Mouse (Mus musculus) heart, embryonic 13.5 days (tissue): Measurements from ENCODE around the gene Vti1a. TPM values are rescaled to one million over a fixed set of nuclear protein-coding genes. Genes with fewer than 3 reads are reported as not detected.

ENCODE experiments used
- ATAC-seq: fragments of 200-750 bp; cut with Nextera tagmentation; 2 replicates; pipeline ENCODE4 v1.8.0; 2017; ENCODE audit warnings: moderate TSS enrichment; ENCODE audit not compliant: insufficient number of reproducible peaks, low FRiP score, low TSS enrichment; ENCODE audit errors: extremely low read depth
- H3K27ac ChIP-seq: fragments of 300-500 bp; sonication (generic); replicated peaks from 2 replicates; pipeline ENCODE4 v1.5.1; 2015; ENCODE audit warnings: moderate library complexity, mild to moderate bottlenecking, inconsistent platforms
- H3K27me3 ChIP-seq: fragments of 300-500 bp; sonication (generic); replicated peaks from 2 replicates; pipeline ENCODE4 v1.6.1; 2015; ENCODE audit warnings: mild to moderate bottlenecking, inconsistent platforms
- H3K36me3 ChIP-seq: fragments of 300-500 bp; sonication (generic); 2 replicates; pipeline ENCODE4 v1.6.1; 2015; ENCODE audit warnings: mild to moderate bottlenecking, inconsistent platforms
- H3K4me1 ChIP-seq: fragments of 300-500 bp; sonication (generic); 2 replicates; pipeline ENCODE4 v1.6.1; 2015; ENCODE audit warnings: inconsistent platforms
- H3K4me2 ChIP-seq: fragments of 300-500 bp; sonication (generic); 2 replicates; pipeline ENCODE4 v1.6.1; 2015; ENCODE audit warnings: inconsistent platforms, mild to moderate bottlenecking, moderate library complexity
- H3K4me3 ChIP-seq: fragments of 300-500 bp; sonication (generic); 2 replicates; pipeline ENCODE4 v1.5.1; 2015; ENCODE audit warnings: moderate library complexity, mild to moderate bottlenecking, inconsistent platforms
- H3K9ac ChIP-seq: fragments of 300-500 bp; sonication (generic); 2 replicates; pipeline ENCODE4 v1.6.1; 2015; ENCODE audit warnings: inconsistent platforms, mild to moderate bottlenecking, moderate library complexity
- H3K9me3 ChIP-seq: fragments of 300-500 bp; sonication (generic); 2 replicates; pipeline ENCODE4 v1.6.1; 2016; ENCODE audit warnings: inconsistent platforms
- WGBS: fragments of 180-500 bp; shearing (Covaris S2); methylation state at CpG from one replicate; pipeline ENCODE4 v1.1.7; 2015; ENCODE audit warnings: mixed read lengths; 5-methylcytosine and 5-hydroxymethylcytosine counted together
- polyA plus RNA-seq: library from polyadenylated mRNA; unstranded; fragments of >200 nt; fragmentation: Nextera tagmentation; extraction: Ambion mirVana; gene quantifications from 2 replicates; pipeline ENCODE4 v1.2.1, GENCODE M21; 2015

Gene Vti1a
- polyA plus RNA-seq, 1 experiment from 2014 or later: 14.7 TPM

DNA sequence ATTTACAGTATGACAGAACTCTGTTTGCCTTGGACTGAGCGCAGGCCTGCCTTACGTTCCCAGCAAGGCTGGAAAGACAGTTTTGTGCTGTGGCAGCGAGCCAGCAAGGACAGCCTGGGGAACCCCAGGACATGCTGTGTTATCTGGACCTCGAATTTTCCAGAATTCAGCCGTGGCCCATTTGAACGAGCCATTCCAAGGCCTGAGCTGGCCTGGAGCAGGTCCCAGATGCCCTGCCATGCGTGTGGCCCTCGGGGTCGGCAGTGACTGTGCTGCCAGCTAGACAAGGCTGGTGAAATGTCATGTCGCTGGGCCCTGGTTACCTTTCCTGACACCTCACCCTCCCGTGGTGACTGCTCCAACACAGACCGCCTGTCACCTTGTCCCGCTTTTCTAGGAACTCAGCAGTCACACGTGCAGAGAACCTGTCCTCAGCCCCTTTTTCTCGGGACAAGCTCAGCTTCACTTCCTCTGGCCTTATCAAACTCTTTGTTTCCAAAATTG, 247.1 kb downstream of the Vti1a start:
- Histone ChIP-seq H3K4me1 (peaks cover 73% of the 10 kb centered on the region), H3K27me3 (no peaks in the 10 kb centered on the region; the same call in 1 of the 2 replicates), H3K36me3 (no peaks in the 10 kb centered on the region), H3K27ac (peak overlapping the region; percentile 84), H3K9me3 (no peaks in the 10 kb centered on the region), H3K4me2 (peak overlapping the region; percentile 43), H3K4me3 (no peak overlapping the region), H3K9ac (peak overlapping the region; percentile 5)
- 21% methylated on average over 15 of the region's 15 CpGs for WGBS
- ATAC-seq: peak; percentile 75; the same call in 1 of the 2 replicates

DNA sequence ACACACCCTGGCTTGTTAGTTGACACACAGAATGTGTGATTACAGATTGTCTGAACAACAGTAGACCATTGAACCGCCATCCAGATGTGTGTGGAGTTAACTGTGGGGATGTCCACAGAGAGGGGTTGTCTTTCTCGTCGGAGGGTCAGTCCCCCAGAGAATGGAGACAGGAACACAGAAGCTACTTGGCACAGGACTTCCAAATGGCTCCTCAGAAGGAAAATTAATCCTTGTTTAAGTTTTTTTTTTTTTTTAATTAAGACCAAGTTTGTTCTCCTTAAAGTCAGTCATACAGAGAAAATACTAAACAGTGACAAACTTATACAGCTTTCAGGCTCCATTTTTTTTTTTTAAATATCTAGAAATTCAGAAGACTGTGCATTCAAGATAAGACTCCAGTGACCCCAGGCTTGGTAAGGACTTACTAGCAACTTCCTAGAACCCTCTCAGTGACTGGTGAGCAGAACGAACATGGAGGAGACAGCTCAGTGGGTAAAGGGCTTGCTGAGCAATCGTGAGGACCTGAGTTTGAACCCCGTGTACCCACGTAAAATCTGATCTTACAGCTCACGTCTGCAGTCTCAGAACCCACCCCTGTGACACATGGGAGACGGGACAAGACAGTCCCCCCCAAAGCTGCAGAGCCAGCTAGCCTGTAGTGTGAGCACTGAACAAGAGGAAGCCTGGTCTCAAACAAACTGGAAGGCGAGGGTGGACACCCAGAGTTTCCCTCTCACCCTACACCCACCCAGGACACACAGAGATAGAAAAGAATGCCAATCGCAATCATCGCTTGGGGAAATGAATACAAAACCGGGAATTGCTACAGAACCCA, 248.2 kb downstream of the Vti1a start:
- H3K4me1 ChIP-seq: peaks cover 83% of the 10 kb centered on the region
- peak overlapping the region; percentile 84 for H3K27ac ChIP-seq
- ATAC-seq: no peak

DNA sequence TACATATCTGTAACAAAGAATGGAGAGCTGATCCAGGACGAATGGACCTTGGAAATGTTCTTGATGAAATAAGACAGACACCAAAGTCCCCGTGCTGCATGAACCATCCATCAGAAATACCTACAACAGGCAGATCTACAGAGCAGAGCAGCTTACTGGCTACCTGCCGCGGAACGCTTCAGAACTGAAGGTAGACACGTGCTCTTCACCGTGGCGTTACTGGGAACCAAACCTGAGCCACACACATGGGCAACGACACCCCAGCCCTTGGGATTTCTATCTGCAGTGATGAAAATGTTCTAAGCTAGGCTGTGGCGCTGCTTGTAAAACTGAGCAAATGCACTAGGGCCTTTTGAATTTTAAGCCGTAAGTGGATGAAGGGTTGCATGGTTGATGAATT, 249.0 kb downstream of the Vti1a start:
- H3K9me3 ChIP-seq: no peaks in the 10 kb centered on the region
- WGBS: 77% methylated on average over 11 of the region's 11 CpGs
- peaks cover 87% of the 10 kb centered on the region for H3K4me1 ChIP-seq

More for the DNA sequence above, 248.2 kb downstream of the Vti1a start:
- H3K36me3 ChIP-seq: no peaks in the 10 kb centered on the region
- H3K9me3 ChIP-seq: no peaks in the 10 kb centered on the region
- H3K27me3 ChIP-seq: no peaks in the 10 kb centered on the region; the same call in 1 of the 2 replicates
- peak overlapping the region; percentile 5; the same call in 1 of the 2 replicates for H3K9ac ChIP-seq
- H3K4me2 ChIP-seq: peak overlapping the region; percentile 43; the same call in 1 of the 2 replicates
- no peak overlapping the region for H3K4me3 ChIP-seq
- 80% methylated on average over 13 of the region's 13 CpGs for WGBS

DNA sequence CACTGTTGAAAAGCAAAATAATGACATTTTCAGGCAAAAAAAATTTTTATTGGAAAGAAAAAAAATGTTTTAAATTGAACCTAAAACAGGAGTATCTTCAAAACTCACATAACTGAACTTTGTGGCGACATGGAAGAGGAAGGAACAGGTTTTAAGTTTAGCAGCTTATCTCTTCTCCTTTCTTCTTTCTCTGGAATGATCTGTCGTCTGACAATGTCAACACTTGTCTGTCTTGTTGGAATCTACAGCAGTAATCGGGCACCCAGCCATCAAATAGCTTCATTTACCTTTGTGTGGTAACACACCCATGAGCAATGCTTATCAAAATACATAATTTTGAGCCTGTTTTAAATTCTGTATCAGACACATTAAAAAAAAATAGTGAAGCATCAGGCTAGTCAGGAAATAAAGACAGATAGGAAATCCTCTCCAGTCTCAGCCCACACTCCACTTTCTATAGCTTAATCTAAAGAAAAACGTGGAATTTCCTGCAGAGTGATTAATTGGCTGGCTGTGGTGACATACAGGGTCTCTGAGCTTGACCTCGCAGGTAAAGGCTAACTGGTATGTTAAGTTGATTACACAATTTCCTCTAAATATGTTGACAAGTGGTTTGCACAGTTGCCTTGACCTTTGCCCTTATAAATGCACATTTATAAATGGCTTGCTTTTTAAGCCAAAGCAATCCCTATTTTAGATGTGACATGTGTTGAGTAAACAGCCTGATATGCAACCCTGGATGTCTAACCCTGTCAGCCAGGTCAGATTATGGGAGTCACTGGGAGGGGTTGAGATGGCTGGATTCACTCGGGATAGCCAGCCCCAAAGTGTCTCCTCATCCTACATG, 249.7 kb downstream of the Vti1a start:
- H3K4me3 ChIP-seq: no peak overlapping the region
- no peaks in the 10 kb centered on the region for H3K36me3 ChIP-seq
- H3K4me2 ChIP-seq: no peak overlapping the region
- no peaks in the 10 kb centered on the region; the same call in 1 of the 2 replicates for H3K27me3 ChIP-seq
- ATAC-seq: no peak
- 35% methylated on average over 6 of the region's 6 CpGs for WGBS
- no peaks in the 10 kb centered on the region for H3K9me3 ChIP-seq
- no peak overlapping the region for H3K27ac ChIP-seq
- H3K4me1 ChIP-seq: peaks cover 93% of the 10 kb centered on the region
- no peak overlapping the region for H3K9ac ChIP-seq

More for the DNA sequence above, 249.0 kb downstream of the Vti1a start:
- H3K4me3 ChIP-seq: no peak overlapping the region
- H3K9ac ChIP-seq: no peak overlapping the region
- ATAC-seq: no peak
- H3K27me3 ChIP-seq: no peaks in the 10 kb centered on the region; the same call in 1 of the 2 replicates
- H3K27ac ChIP-seq: no peak overlapping the region
- H3K4me2 ChIP-seq: no peak overlapping the region
- no peaks in the 10 kb centered on the region for H3K36me3 ChIP-seq

DNA sequence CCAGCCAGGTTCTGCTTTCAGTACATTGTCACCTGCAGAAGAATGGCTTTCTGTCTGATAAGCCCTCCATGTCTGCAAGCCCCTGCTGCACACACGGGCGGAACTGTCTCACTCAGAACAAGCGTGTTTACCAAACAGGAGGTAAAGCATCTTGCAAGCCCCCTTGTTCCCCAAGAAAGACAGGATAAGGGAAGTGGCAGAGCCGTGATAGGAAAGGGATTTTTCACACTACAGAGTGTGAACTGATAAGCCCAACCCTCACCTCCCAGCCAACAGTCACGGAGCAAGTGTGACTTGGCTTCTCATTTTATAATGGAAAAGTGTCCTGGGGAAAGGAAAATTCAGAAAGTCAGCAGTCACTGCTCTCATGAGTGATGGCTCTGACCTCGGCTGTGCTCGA, 253.0 kb downstream of the Vti1a start:
- Histone ChIP-seq H3K36me3 (no peaks in the 10 kb centered on the region), H3K27ac (peak overlapping the region; percentile 37), H3K9me3 (no peaks in the 10 kb centered on the region), H3K4me1 (peaks cover 86% of the 10 kb centered on the region), H3K4me2 (0 out of 2 replicates have a peak overlapping the region, but pooled peaks have one; percentile 0), H3K4me3 (no peak overlapping the region), H3K9ac (no peak overlapping the region), H3K27me3 (no peaks in the 10 kb centered on the region)
- no peak for ATAC-seq
- WGBS: 12% methylated on average over 7 of the region's 7 CpGs

DNA sequence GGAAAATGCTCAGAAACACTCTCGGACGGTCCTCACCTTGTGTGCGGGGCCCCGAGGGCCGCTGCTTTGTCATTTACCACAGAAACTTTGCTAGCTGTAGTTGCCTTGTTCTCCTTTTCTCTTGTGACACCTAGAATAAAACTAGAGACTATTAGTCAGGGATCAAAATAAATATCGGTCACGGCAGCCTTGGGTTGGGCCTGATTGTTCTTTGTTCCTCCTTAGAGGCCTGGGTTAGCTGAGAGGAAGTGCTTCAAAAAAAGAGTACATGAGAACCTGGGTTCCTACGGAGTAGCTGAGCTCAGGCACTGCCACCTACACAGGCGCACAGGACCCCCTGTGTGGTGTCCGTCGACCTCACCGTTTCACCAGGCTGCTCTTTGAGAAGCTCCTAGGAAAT, 253.8 kb downstream of the Vti1a start:
- H3K4me2 ChIP-seq: no peak overlapping the region
- 0 out of 2 replicates have a peak overlapping the region, but pooled peaks have one; percentile 59 for H3K27ac ChIP-seq
- WGBS: 82% methylated on average over 12 of the region's 12 CpGs
- no peak overlapping the region for H3K9ac ChIP-seq
- no peak for ATAC-seq
- no peak overlapping the region for H3K4me3 ChIP-seq
- H3K9me3 ChIP-seq: no peaks in the 10 kb centered on the region
- no peaks in the 10 kb centered on the region for H3K27me3 ChIP-seq
- peaks cover 80% of the 10 kb centered on the region for H3K4me1 ChIP-seq
- H3K36me3 ChIP-seq: no peaks in the 10 kb centered on the region

DNA sequence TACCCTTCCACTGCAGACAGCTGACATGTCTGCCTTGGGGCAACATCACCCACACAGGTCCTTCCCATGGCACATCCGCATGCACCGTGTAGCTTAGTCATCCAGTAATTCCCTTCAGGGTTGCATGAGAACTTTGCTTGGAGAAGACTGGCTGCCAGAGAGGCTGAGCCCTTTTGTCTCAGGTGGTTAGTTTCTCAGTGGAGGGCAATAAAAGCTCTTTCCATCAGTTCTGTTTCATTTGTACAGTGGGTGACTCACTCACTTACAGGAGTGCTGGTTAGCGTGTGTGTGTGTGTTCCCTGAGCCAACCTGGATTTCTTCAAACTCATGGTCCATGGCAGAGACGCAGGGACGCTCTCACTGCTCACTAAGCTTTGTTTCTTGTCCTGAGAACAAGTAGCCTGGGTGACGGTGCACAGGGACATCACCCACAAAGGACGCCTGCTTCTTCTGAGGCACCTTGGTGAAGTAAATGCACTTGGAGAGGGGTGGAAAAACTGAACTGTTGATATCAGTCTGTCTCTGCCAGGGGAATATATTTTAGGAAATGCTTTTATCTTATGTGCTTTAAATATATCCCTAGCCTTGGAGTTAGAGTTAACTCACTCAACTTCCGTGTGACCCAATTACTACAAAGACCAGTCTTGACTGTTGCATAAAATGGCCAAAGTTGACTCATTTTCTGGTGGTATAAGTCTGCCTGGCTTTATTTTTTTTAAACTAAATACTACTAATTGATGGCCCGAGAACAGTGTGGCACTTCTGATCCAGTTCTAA, 254.6 kb downstream of the Vti1a start:
- H3K4me1 ChIP-seq: peaks cover 72% of the 10 kb centered on the region
- peak overlapping the region; percentile 59 for H3K27ac ChIP-seq

DNA sequence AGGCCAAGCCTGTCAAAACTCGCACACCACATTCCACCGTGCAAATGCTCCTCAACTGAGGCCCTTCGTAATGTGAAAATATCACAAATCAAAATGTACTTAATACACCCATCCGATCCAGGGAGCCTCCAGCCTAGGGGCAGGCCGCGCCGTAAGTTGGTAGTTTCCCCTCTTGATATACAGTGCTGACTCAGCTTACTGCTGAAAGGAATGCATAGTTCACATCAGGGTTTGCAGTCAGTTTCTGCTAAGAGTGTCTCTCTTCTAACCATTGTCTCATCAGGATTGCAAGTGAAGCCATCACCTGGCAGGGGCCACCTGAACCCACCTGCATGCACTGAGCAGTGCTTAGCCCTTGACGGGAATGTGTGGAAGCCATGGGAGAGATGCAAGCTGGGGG, 255.4 kb downstream of the Vti1a start:
- Histone ChIP-seq H3K9me3 (no peaks in the 10 kb centered on the region), H3K4me1 (peaks cover 64% of the 10 kb centered on the region), H3K9ac (no peak overlapping the region), H3K36me3 (no peaks in the 10 kb centered on the region), H3K27me3 (no peaks in the 10 kb centered on the region), H3K4me3 (no peak overlapping the region), H3K4me2 (no peak overlapping the region), H3K27ac (peak overlapping the region; percentile 55; the same call in 1 of the 2 replicates)
- 84% methylated on average over 8 of the region's 8 CpGs for WGBS
- no peak for ATAC-seq

More for the DNA sequence above, 254.6 kb downstream of the Vti1a start:
- Histone ChIP-seq H3K27me3 (no peaks in the 10 kb centered on the region), H3K36me3 (no peaks in the 10 kb centered on the region), H3K4me2 (peak overlapping the region; percentile 26), H3K4me3 (no peak overlapping the region), H3K9me3 (no peaks in the 10 kb centered on the region), H3K9ac (no peak overlapping the region)
- no peak for ATAC-seq
- 60% methylated on average over 9 of the region's 9 CpGs for WGBS

DNA sequence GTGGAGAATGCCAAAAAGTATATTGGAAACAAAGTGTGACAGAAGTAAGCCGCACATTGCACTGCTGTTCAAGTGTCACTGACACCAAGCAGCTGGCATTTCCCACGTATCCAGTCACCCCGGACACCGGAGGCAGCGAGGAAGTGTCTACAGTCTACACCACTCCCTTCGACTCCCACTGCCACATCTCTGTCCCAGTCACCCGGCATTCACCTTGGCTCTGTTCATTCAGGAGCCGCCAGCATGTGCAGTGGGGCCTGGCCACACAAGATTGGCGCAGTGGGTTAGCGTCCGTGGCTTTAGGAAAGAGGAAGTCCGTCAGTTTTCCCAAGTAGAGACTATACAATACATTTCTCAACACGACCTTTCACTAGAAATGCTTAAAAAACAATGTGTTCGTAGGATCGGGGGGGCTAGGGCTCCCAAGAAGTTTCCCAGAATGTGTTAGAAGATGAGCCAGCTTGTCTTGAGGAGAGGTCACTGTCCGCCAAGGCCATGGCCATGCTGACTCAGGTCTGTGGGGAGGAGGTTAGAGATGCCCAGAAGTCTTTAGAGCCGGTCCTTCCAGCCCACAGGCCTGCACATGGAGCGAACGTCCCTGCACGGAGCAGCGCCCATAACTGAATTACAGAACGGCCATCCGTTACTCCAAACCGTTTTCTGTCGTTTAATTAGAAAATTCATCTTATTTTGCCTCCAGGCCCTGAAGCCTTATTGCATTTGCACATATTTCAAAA, 261.4 kb downstream of the Vti1a start:
- H3K9ac ChIP-seq: no peak overlapping the region

More for the DNA sequence above, 261.4 kb downstream of the Vti1a start:
- ATAC-seq: no peak
- H3K9me3 ChIP-seq: no peaks in the 10 kb centered on the region
- WGBS: 73% methylated on average over 25 of the region's 25 CpGs
- no peak overlapping the region for H3K4me2 ChIP-seq
- H3K36me3 ChIP-seq: no peaks in the 10 kb centered on the region
- no peak overlapping the region for H3K4me3 ChIP-seq
- H3K27ac ChIP-seq: no peak overlapping the region; the same call in 1 of the 2 replicates
- H3K4me1 ChIP-seq: peaks cover 46% of the 10 kb centered on the region
- H3K27me3 ChIP-seq: no peaks in the 10 kb centered on the region
